Mouse (Mus musculus): ENCODE results near the gene Cd36.

Cd36 gene

DNA sequence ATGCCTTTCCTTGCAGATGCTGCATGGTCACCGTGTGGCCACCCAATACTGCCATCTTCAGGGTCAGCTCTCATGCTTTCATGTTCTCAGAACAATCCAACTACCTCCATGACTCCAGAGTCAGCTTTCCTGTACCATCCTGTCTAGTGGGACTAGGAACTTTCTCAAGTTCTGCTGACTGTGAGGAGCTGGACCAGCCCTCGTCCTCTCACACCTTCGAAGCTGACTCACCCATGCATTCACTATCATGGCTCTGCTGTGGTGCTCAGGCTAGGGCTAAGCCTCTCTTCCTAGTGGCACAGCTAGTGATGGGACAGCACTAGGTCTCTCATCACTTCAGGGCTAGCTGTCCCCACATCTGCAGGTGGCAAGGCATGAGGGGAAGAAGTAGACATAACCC, 30.7 kb downstream of the Cd36 start:
- DNase-seq = no peak

DNA sequence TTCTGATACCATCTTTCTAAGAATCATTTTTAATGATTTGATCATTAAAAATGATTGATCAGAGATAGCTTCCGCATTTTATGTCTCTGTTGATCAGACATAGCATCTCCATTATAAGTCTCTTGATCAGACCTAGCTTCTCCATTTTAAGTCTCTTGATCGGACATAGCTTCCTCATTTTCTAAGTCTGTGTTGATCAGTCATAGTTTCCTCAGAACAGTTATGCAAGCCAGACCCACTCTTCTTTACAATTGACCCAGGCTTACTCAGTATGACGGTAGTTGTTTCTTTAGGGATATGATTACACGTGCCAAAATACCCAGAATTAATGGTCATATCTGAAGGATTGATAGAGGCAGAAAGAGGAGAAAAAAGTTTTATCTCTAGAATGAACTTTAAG, 31.3 kb downstream of the Cd36 start:
- no peak for DNase-seq

DNA sequence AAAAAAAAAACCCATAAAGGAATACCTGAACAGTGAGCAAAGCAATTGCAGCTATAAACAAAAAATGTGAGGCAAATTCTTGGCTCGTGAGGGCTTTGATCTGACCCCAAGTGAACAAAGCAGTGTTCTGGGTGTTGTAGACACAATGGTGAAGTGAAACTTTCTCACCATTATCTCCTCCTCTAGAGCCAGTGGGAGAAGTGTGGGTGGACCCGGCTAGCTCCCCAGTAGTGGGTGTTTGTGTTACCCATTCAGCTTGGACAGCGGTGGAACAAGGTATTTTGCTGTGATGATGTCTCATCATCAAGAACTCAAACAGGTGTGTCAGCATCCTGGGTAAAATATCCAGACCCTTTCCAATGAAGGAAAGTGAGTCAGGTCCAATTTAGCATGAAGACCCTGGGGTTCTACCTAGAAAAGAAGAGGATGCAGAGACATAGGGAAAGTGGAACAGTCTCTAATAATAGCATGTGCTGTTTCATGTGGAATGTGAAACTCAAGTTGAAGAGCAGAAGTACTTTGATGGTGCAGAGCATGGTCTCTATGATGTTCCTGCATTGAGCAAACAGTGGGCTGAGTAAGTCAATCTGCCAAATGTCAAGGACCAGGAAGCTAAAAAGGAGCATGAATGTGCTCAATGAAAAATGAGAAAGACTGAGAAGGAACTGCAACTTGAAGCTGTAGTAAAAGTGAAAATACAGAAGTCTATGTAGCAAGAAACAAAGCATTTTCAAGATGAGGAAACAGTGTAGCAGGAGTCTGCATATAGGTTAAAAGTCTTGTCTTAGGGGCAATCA, 34.3 kb downstream of the Cd36 start:
- no peak for DNase-seq

DNA sequence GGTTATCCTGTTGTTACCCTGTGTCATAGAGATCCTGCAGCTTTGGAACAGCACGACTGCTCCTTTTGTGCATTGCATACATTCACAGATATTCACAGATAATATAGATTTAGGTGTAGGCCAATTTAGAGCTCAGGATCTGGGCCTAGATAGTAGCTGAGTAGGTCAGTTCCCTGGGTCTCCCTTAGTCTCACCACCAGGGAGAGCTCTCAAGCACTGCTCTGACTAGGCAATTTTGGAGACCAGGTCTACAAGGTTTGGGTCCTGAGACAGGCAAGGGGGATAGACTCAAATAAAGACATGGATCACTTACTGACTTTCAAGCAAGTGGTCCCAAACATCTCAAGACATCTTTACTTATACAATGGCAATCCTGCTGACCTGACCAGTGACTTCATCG, 38.0 kb downstream of the Cd36 start:
- no peak for DNase-seq

- peak; percentile 54 for DNase-seq
Observed at GRCm38 (mm10) chr5:17849582-17849981, 39.0 kb downstream of the Cd36 start.

DNA sequence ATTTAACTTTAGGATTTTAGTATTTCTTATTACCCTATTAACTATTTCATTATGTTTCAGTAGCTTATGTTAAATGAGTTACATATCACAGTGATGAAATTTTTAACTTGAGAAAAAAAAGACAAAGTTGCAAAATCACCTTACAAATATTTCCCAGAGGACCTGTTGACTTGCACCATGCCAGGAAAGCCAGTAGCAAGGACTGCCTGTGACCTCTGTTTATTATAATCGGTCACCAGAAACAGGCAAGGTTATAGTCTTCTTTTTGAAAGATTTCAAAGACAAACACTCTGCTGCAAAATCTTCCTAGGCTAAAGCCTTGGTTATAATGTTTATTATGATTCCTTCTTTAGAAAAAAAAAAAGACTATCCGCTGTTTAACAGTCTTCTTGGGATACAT, 39.9 kb downstream of the Cd36 start:
- DNase-seq = no peak

- no peak for DNase-seq
Observed at GRCm38 (mm10) chr5:17848267-17848666, 40.3 kb downstream of the Cd36 start.

GRCm38 (mm10) chr5:17843921-17844320, 44.7 kb downstream of the Cd36 start:
- no peak for DNase-seq

DNA sequence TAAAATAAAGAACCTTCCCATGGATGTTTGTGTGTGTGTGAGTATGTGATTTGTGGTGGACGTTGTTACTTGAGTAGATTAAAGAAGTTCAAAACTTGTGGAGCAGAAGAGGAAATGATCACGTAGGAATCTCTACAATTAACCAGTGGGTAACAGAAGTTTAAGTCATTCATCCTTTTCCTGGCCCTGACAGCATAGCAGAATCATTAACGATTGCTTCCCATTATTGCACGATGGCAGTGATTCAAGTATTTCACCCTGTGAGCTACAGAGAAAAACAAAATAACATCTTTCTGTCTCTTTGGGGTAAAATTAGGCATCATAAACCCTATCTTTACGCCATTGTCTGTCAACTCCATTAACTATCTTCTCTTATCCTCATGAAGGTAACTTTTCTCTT, 45.3 kb downstream of the Cd36 start:
- DNase-seq = no peak

- no peak for DNase-seq
Observed at GRCm38 (mm10) chr5:17842111-17842729, 46.4 kb downstream of the Cd36 start.

DNA sequence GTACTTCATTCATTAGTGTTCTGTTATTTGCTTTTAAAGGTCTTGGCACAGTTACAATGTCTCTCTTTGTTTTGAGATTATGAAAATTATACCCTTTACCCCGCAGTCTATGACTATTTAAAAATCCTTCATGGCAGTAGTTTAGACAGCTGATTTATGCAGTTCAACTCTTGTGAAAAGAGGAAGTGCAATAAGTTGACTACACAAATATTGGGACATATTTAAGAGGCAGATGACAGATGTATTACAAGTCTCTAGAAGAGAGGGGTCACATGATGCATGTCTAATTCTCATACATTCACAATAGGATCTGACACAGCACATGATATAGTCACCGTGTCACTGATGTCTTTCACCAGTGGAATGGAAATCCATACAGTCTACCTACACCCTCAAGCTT, 49.1 kb downstream of the Cd36 start:
- DNase-seq = no peak

GRCm38 (mm10) chr5:17836408-17836807, 52.2 kb downstream of the Cd36 start:
- no peak for DNase-seq

- peak; percentile 20 for DNase-seq
Observed at GRCm38 (mm10) chr5:17835302-17836097, 53.1 kb downstream of the Cd36 start.

DNA sequence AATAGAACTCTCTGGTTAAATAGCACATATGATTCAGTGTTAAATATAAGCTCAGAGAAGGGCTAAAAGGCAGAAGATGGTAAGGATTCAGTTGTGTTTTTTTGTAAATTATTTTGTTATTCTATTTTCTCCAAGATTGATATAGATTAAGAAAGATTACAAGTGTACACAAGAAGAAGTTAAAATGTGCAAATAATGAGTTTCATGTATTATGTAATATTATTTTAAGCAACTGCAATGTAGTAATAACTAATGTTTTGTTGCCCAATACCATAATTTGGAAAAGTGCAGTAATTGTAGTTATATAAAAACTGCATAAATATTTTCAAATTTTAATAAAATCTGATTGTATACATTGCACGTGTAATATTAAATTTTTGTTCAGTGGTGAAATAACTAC, 54.8 kb downstream of the Cd36 start:
- no peak for DNase-seq

DNA sequence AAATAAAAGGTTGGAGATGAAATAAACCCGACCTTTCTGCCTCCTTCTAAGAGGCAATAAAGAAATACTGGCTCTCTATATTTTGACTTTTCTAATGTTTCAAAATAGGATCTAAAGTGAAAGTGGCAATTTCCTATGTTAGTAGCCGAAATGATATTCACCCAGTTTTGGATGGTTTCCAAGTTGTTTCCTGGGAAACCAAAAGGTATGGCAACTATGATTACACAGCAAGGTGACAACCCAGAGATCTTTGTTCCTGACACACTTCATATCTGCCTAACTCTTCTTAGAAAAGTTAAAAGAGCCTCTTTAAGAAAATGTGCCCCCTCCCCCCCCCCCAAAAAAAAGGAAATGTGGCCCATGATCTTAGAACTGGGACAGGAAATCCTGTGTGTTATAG, 58.1 kb downstream of the Cd36 start:
- no peak for DNase-seq

- DNase-seq = no peak
Observed at GRCm38 (mm10) chr5:17828713-17829544, 59.7 kb downstream of the Cd36 start.

DNA sequence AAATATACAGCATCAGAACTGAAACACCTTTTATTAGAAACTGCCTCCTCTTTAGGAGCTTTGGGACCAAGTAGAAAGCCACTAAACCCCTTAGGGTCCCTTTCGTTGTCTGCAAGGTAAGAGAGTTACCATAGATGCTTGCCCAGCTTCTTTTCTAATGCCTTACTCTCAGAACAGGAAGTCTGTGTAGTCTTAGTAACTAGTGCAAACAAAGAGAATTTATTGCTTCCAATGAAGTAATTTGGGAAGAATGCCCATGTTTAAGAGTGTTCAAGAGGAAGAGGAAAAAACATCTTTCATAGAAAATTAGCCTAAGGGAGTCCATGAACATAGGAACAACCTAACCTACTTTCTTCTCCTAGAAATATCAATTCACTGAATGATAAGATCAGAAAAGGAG, 67.2 kb downstream of the Cd36 start:
- DNase-seq = no peak

- DNase-seq = no peak
Observed at GRCm38 (mm10) chr5:17820239-17820999, 68.2 kb downstream of the Cd36 start.

DNA sequence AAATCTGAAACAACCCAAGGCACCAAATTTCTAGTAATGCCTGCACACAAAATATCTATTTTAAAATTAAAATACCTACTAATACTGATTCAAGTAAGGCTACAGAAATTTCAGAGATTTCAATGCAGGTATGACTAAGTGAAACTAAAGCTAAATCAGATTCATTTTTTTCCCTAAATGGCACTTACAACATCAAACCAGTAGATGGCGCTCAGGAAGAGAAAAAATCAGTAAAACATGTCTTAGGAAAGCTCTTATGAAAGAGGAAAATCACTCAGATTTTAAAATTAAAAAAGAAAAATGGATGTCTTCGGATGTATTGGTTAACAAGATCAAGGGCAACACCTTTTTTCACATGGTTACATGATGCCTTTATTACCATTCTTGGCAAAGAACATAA, 72.4 kb downstream of the Cd36 start:
- peak; percentile 58 for DNase-seq

- no peak for DNase-seq
Observed at GRCm38 (mm10) chr5:17810336-17810735, 78.3 kb downstream of the Cd36 start.

GRCm38 (mm10) chr5:17806774-17807377, 81.7 kb downstream of the Cd36 start:
- no peak for DNase-seq

GRCm38 (mm10) chr5:17776571-17776970, 112.0 kb downstream of the Cd36 start:
- peak; percentile 47 for DNase-seq

Data from lung, postnatal 10 days (tissue).